Mouse (Mus musculus) granulocyte monocyte progenitor cell, adult 5-6 weeks (primary cell): Measurements from ENCODE around the gene Fcf1. TPM values are rescaled to one million over a fixed set of nuclear protein-coding genes. Genes with fewer than 3 reads are reported as not detected.

Experiments used
- ATAC-seq: replicated peaks from 2 replicates; pipeline ENCODE4 v1.8.0; 2016; ENCODE audit warnings: mild to moderate bottlenecking, moderate TSS enrichment, inconsistent platforms; ENCODE audit not compliant: poor library complexity, severe bottlenecking
- total RNA-seq, 2 experiments: library from RNA; stranded (forward) in 1 of 2; stranded (reverse) in 1 of 2; fragments of 200-712, 200-1000 nt in 1 of 2; fragments of >200 nt in 1 of 2; fragmentation: Nextera tagmentation in 1 of 2; gene quantifications; 2 replicates each; pipeline ENCODE4 v1.2.3; 2014 to 2017

Fcf1 gene
- total RNA-seq, 2 experiments from 2014 or later: 120 to 131 TPM

GRCm38 (mm10) chr12:84962606-84963005 lies 8.1 kb upstream of the Fcf1 start:
- ATAC-seq: no peak

DNA sequence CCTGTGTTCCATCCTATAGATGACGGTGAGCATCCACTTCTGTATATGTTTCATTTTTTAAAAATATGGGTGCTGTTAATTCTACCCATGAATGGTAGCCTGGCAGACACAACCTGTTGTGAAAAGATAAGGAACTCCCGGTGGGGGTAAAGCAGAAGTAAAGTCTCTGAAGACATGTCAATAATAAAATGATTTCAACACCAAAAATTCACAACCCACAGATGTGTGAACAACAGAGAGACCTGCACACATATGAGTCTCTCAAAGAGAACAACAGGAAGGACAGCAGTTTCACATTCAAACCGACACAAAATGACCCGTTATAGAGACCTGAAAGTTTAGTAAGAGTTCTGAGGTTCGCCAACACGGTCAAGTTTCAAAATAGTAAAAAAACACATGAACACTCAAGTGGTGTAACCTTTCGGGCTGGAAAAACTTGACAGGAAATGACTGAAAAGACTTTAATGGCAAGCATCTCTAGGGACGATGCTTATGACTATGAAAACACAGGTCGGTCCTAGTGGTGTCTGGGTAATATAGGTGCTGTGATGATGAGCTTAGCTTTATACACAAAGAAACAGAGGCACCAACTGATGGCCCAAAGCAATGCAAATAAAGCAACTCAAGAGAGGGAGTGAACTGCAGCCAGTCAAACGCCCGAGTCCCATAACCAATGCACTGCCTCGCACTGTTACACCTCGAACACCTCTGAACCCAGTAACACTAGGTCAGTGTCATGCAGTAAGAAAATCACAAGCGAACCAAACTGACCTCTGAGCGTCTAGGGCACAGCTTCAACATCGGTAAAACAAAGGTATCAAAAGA lies 1.7 kb upstream of the Fcf1 start:
- ATAC-seq: peak; percentile 84

GRCm38 (mm10) chr12:84969656-84970427 lies 855 bp upstream of the Fcf1 start:
- no peak for ATAC-seq

GRCm38 (mm10) chr12:84979264-84979862 lies 8.7 kb downstream of the Fcf1 start:
- no peak for ATAC-seq

DNA sequence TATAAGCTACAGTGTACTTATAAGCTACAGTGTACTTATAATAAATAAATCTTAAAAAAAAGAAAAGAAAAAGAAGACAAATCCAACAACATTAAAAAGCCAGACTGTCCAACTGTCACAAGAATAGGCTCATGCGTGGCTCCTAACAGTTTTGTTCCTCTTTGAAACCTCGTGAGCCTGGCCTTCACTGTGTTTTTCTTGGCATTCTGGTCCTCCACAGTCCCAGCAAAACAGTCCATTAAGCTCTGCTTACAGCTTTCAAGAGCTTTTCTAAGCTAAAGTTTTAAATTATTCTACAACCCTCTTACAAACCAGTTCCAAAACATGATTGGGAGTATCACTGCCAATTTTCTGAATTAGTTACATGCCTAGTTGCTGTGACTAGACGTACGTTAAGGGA lies 18.8 kb downstream of the Fcf1 start:
- no peak for ATAC-seq

DNA sequence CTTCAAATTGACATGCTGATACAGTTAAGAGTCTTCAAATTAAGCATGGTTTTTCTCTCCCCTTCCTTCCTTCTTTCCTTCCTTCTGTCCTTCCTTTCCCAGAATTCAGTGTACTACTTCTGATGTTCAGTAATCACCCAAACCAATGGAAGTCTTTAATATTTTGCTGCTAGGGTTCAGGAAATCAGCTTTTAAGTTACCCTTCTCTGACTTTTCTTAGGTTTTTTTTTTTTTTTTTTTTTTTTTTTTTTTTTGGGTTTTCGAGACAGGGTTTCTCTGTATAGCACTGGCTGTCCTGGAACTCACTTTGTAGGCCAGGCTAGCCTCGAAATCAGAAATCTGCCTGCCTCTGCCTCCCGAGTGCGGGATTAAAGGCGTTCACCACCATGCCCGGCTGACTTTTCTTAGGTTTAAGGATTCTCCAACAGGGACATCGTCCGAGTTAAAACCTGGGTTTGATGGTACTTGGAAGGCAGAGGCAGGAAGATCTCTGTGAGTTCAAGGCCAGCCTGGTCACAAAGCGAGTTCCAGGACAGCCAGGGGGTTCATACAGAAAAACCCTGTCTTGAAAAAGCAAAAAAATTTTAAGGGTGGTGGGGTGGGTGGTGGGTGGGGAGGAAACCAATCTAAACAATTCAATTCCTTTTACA lies 24.5 kb downstream of the Fcf1 start:
- no peak for ATAC-seq

GRCm38 (mm10) chr12:84996083-84996496 lies 25.4 kb downstream of the Fcf1 start, which contains the start of gene Ylpm1:
Ylpm1 (plus strand) TSS chr12:84996321.
- ATAC-seq: peak; percentile 98

DNA sequence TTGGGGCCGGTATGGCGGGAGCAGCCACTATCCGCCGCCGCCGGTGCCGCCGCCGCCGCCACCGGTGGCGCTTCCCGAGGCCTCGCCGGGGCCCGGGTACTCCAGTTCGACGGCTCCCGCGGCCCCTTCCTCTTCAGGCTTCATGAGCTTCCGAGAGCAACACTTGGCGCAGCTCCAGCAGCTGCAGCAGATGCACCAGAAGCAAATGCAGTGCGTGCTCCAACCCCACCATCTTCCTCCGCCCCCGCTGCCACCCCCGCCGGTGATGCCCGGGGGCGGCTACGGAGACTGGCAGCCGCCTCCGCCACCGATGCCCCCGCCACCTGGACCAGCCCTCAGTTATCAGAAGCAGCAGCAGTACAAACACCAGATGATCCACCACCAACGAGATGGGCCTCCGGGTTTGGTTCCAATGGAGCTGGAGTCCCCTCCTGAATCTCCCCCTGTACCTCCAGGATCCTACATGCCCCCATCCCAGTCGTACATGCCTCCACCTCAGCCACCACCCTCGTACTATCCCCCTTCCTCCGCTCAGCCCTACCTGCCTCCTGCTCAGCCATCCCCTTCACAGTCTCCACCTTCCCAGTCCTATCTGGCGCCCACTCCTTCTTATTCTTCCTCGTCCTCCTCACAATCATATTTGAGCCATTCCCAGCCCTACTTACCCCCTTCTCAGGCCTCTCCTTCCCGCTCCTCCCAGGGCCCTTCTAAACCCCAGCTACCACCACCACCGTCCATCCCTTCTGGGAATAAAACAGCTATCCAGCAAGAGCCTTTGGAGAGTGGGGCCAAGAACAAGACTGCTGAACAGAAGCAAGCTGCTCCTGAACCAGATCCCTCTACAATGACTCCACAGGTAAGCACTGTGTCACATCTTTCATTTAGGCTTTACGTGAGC lies 26.1 kb downstream of the Fcf1 start:
- ATAC-seq: peak; percentile 46

DNA sequence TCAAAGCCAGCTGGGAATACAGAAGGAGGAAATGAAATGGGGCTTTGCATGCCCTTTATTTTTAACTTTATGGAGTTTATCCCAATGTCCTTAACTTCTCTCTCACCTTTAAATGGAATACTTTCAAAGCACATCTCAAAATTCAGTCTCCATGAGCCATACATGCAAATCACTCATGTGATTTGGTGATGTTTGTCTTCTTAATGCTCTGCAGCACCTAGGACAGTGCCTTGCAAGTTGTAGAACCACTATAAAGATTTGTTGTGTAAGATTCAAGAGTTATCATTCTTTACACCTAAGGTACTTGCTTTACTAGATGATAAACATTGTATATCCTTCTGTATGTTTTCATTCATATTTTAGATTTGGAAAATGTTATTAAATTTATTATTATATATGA lies 28.4 kb downstream of the Fcf1 start:
- ATAC-seq: no peak

GRCm38 (mm10) chr12:85006206-85006605 lies 35.5 kb downstream of the Fcf1 start:
- no peak for ATAC-seq

GRCm38 (mm10) chr12:85007021-85007420 lies 36.3 kb downstream of the Fcf1 start:
- no peak for ATAC-seq

DNA sequence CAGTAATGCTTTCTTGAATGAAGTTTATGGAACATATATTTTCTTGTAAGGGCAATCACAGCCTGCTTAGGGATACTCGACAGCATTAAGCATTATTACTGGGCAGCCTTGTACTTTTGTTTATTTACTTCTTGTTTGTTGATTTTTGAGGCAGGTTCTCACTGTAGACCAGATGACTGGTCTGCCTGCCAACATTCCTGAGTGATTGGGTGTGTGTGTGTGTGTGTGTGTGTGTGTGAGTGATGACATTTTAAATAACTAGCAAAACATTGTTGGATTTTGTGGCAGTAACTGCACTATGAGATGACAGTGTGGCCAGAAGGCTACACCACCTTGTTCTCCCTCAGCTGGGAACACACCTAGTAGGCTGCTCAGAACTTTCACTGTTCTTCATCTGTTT lies 39.1 kb downstream of the Fcf1 start:
- no peak for ATAC-seq

GRCm38 (mm10) chr12:85010541-85010940 lies 39.8 kb downstream of the Fcf1 start:
- ATAC-seq: no peak

DNA sequence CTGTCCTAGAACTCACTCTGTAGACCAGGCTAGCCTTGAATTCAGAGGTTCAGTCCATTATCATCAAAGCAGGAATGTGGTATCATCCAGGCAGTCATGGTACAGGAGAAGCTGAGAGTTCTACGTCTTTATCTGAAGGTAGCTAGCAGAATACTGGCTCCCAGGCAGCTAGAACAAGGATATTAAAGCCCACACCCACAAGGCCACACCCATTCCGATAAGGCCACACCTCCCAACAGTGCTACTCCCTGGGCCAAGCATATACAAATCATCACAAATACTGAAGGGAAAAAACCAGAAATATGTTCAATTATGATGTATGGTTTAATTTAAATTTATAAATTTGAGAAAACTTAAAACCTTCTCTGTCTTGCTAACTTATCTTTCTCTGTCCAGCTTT lies 41.5 kb downstream of the Fcf1 start:
- ATAC-seq: no peak

DNA sequence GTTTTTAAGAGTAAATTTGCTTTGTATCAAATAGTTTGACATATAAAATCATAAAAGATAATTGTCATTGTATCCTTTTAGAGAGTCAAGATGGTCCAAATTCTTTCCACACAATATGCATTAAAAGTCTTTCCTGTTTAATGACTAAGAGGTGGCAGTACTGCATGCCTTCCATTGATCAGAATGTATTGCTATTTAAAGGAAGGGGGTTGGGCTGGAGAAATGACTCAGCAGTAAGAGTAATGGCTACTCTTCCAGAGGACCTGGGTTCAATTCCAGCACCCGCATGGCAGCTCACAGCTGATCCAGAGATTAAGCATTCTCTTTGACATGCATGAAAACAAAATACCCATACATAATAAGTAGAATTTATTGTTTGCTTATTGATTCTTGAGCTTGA lies 51.4 kb downstream of the Fcf1 start:
- ATAC-seq: no peak

DNA sequence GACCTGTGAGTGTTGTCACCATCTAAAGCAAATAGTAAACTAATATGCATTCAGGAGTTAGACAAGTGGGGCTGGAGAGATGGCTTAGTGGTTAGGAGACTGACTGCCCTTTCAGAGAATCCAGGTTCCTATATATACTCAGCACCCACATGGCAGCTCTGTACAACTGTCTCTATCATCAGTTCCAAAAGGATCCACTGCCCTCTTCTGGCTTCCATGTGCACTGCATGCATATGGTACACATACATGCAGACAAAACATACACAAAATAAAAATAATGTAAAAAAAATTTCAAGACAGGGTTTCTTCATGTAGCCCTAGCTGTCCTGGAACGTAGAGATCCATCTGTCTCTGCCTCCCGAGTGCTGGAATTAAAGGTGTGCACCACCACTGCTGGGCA lies 62.0 kb downstream of the Fcf1 start:
- peak; percentile 40 for ATAC-seq
